Mouse (Mus musculus): ENCODE measurements around the gene Rsbn1l. TPM values are rescaled to one million over a fixed set of nuclear protein-coding genes. Genes with fewer than 3 reads are reported as not detected.

Gene Rsbn1l
- total and polyA plus RNA-seq, 3 experiments = 8.1 to 20.2 (median 17.0) TPM

DNA sequence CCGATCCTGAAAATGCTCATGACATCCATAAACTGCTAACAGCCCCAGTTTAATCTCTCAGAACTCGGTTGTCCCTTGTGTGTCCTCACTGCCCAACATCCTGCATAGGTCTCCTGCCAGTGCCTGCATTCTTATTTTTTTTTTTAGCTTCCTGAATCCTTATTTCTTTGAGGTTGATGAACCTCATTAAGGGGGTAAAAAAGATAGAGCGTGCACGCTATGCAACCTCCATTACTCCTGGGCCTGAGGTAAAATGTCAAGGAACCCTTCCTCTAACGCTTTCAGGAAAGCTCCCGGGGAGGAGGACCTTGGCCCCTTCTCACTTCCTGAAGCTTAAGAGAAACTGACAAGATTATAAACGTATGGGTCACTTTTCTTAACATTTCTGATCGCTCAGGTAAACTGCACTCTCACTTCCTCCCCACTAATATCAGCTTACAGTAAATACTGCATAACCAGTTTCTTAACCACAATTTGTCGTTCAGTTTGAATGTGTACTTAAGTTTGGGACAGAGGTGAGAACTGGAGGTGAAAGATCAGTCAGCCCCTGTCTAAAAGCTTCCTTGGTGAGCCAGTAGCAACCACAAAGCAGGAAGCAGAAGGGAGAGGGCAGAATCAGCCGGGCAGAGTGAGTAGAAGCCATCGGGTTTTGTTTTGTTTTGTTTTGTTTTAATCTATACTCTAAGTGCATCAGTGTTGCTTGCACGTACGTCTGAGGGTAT is 923 bp downstream of the Rsbn1l start (continued):
- TF ChIP-seq NRF1 (IDR thresholded peaks at IDR 0.05; ENCODE audit: low read depth, low read length) = no peak
- peak; percentile 39 for TF ChIP-seq EP300 (IDR thresholded peaks at IDR 0.05; ENCODE audit: low read length)
- TF ChIP-seq ELF1 (IDR thresholded peaks at IDR 0.05; ENCODE audit: low read depth, low read length) = peak; percentile 22; the same call in 1 of the 2 replicates
- 0 out of 2 replicates have a peak, but pooled peaks have one; percentile 20 for TF ChIP-seq TBP (conservative IDR thresholded peaks at IDR 0.05; ENCODE audit: low read depth, low read length)
- TF ChIP-seq RAD21 (IDR thresholded peaks at IDR 0.05; ENCODE audit: low read depth, low read length) = no peak
- peak; percentile 61; the same call in 1 of the 2 replicates for TF ChIP-seq IRF4 (IDR thresholded peaks at IDR 0.05; ENCODE audit: low read depth, low read length)
- TF ChIP-seq RCOR1 (conservative IDR thresholded peaks at IDR 0.05; ENCODE audit: low read depth, low read length) = no peak
- TF ChIP-seq CTCF (conservative IDR thresholded peaks at IDR 0.05 in 1 of 2, IDR thresholded peaks at IDR 0.05 in 1 of 2; ENCODE audit: low read depth in 2 of 2, low read length in 2 of 2) = no peak
- no peak for TF ChIP-seq ZNF384 (IDR thresholded peaks at IDR 0.05; ENCODE audit: low read depth, low read length)
- TF ChIP-seq MYC (IDR thresholded peaks at IDR 0.05; ENCODE audit: low read depth, low read length) = no peak
- no peak for TF ChIP-seq ZMIZ1 (IDR thresholded peaks at IDR 0.05; ENCODE audit: low read depth, low read length)

DNA sequence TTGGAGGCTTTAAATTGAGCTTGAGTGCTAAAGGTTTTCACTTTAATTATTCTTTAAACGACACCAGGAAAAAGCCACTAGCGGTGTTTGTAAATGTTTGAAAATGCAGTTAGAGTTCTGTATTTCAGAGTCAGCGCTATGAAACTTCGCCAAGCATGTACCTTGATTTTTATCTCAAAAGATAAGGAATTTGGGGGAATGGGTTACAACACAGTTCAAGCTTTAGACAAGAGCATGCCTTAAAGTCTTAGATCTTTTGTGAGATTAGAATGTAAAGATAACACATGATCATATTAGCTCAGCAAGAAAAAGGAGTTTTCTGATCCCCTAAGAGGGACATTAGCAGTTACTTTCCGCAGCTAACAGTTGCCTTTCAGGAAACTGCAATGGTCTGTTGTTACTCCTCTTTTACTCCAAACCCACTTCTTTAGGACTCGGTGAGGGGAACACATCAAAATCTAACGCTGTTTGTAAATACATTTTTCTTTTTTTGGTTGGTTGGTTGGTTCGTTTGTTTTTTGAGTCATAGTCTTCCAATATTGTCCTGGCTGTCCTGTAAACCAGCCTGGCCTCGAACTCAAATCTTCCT is 3.8 kb downstream of the Rsbn1l start:
- in situ Hi-C loops (cut with MboI; ENCODE audit: low pct_ligation_motif_present, low pct_unique_long_range_greater_than_20kb, low sequenced_read_pairs) (loop anchor here (25.0 kb wide), 1 partner anchor 165 kb away; no protein-coding TSS in a partner anchor), dilution Hi-C loops (cut with MboI; ENCODE audit: extremely low pct_ligation_motif_present, extremely low pct_unique_long_range_greater_than_20kb, low sequenced_read_pairs) (no loop called here)
- Histone ChIP-seq H3K9ac (ENCODE audit: insufficient read depth, low read depth) (peak overlapping the region; percentile 83), H3K9me3 (replicated peaks; ENCODE audit: low read length) (peaks cover 8% of the 10 kb centered on the region), H3K27me3 (replicated peaks) (no peaks in the 10 kb centered on the region), H3K79me2 (replicated peaks; ENCODE audit: control insufficient read depth, extremely low read depth, insufficient read depth, poor library complexity, severe bottlenecking) (peaks cover 65% of the 10 kb centered on the region), H3K4me1 (ENCODE audit: control insufficient read depth in 1 of 2, insufficient read depth in 2 of 2) (peaks cover 8 to 46% of the 10 kb centered on the region in 2 experiments; a peak in 3 of 4 replicates), H3K4me3 (replicated peaks in 1 of 3; ENCODE audit: low read depth in 2 of 3, low read length in 2 of 3, poor library complexity in 1 of 3) (peak overlapping the region; percentile 65 to 95 (median 80)), H3K27ac (ENCODE audit: insufficient read depth, low read depth) (no peak overlapping the region), H3K4me2 (ENCODE audit: insufficient read depth, low read depth, poor library complexity, severe bottlenecking) (peak overlapping the region; percentile 93), H3K36me3 (replicated peaks in 1 of 2; ENCODE audit: control insufficient read depth in 1 of 2, insufficient read depth in 1 of 2, low read length in 1 of 2) (peaks cover 8 to 12% of the 10 kb centered on the region in 2 experiments)
- no peak for DNase-seq (ENCODE audit: extremely low read depth)
- 0 out of 2 replicates have a peak, but pooled peaks have one; percentile 24 for TF ChIP-seq CHD1 (IDR thresholded peaks at IDR 0.05; ENCODE audit: low read depth, low read length)
- TF ChIP-seq MXI1 (IDR thresholded peaks at IDR 0.05; ENCODE audit: low read depth, low read length) = 0 out of 2 replicates have a peak, but pooled peaks have one; percentile 26
- TF ChIP-seq PAX5 (IDR thresholded peaks at IDR 0.05; ENCODE audit: low read length) = no peak

- in situ Hi-C loops (cut with MboI; ENCODE audit: low pct_ligation_motif_present, low pct_unique_long_range_greater_than_20kb, low sequenced_read_pairs) (loop anchor here (25.0 kb wide), 1 partner anchor 164 kb away; no protein-coding TSS in a partner anchor), dilution Hi-C loops (cut with MboI; ENCODE audit: extremely low pct_ligation_motif_present, extremely low pct_unique_long_range_greater_than_20kb, low sequenced_read_pairs) (no loop called here)
- Histone ChIP-seq H3K27me3 (replicated peaks) (no peaks in the 10 kb centered on the region), H3K9me3 (replicated peaks; ENCODE audit: low read length) (peaks cover 4% of the 10 kb centered on the region), H3K27ac (ENCODE audit: insufficient read depth, low read depth) (peak overlapping the region; percentile 91), H3K4me1 (ENCODE audit: control insufficient read depth in 1 of 2, insufficient read depth in 2 of 2) (peaks cover 11 to 53% of the 10 kb centered on the region in 2 experiments), H3K9ac (ENCODE audit: insufficient read depth, low read depth) (peak overlapping the region; percentile 88), H3K79me2 (replicated peaks; ENCODE audit: control insufficient read depth, extremely low read depth, insufficient read depth, poor library complexity, severe bottlenecking) (peaks cover 69% of the 10 kb centered on the region), H3K4me3 (replicated peaks in 1 of 3; ENCODE audit: low read depth in 2 of 3, low read length in 2 of 3, poor library complexity in 1 of 3) (peak overlapping the region; percentile 85 to 98 (median 95)), H3K36me3 (replicated peaks in 1 of 2; ENCODE audit: control insufficient read depth in 1 of 2, insufficient read depth in 1 of 2, low read length in 1 of 2) (peaks cover 6 to 9% of the 10 kb centered on the region in 2 experiments), H3K4me2 (ENCODE audit: insufficient read depth, low read depth, poor library complexity, severe bottlenecking) (peak overlapping the region; percentile 93; the same call in 1 of the 2 replicates)
- peak; percentile 95 for DNase-seq (ENCODE audit: extremely low read depth)
- TF ChIP-seq MAFK (IDR thresholded peaks at IDR 0.05; ENCODE audit: insufficient replicate concordance, low read length) (no peak), ZNF384 (IDR thresholded peaks at IDR 0.05; ENCODE audit: low read depth, low read length) (no peak), ELF1 (IDR thresholded peaks at IDR 0.05; ENCODE audit: low read depth, low read length) (peak; percentile 50; the same call in 1 of the 2 replicates), MAX (IDR thresholded peaks at IDR 0.05; ENCODE audit: low read length) (no peak), IRF4 (IDR thresholded peaks at IDR 0.05; ENCODE audit: low read depth, low read length) (no peak), KAT2A (IDR thresholded peaks at IDR 0.05; ENCODE audit: insufficient replicate concordance, low read length) (no peak), SMC3 (IDR thresholded peaks at IDR 0.05; ENCODE audit: low read depth, low read length) (no peak), PAX5 (IDR thresholded peaks at IDR 0.05; ENCODE audit: low read length) (no peak), SIN3A (IDR thresholded peaks at IDR 0.05; ENCODE audit: low read length) (peak; percentile 70), JUN (IDR thresholded peaks at IDR 0.05; ENCODE audit: insufficient read depth, low read depth, low read length) (no peak), USF1 (IDR thresholded peaks at IDR 0.05; ENCODE audit: low read depth, low read length) (no peak), ZMIZ1 (IDR thresholded peaks at IDR 0.05; ENCODE audit: low read depth, low read length) (peak; percentile 90), MEF2A (IDR thresholded peaks at IDR 0.05; ENCODE audit: borderline replicate concordance, low read depth, low read length) (no peak), USF2 (conservative IDR thresholded peaks at IDR 0.05; ENCODE audit: low read depth, low read length) (no peak), ZKSCAN1 (IDR thresholded peaks at IDR 0.05; ENCODE audit: borderline replicate concordance, low read depth, low read length) (no peak), CTCF (conservative IDR thresholded peaks at IDR 0.05 in 1 of 2, IDR thresholded peaks at IDR 0.05 in 1 of 2; ENCODE audit: low read depth in 2 of 2, low read length in 2 of 2) (no peak), RCOR1 (conservative IDR thresholded peaks at IDR 0.05; ENCODE audit: low read depth, low read length) (no peak), MYC (IDR thresholded peaks at IDR 0.05; ENCODE audit: low read depth, low read length) (no peak)
These were observed 4.4 kb downstream of the Rsbn1l start for GRCm38 (mm10) chr5:20951666-20952281.

Measured in CH12.LX (cell line).